Mouse (Mus musculus) lung, embryonic 16.5 days (tissue): ENCODE data around the gene Klhl24. TPM values are rescaled to one million over a fixed set of nuclear protein-coding genes. Genes with fewer than 3 reads are reported as not detected.
"Not testable (repeated sequence)": the region's sequence is repeated elsewhere in the genome, so short reads cannot be mapped to it uniquely, and the experiment has no call there.

Experiments used
- ATAC-seq: fragments of 200-750 bp; cut with Nextera tagmentation; 2 replicates; pipeline ENCODE4 v1.8.0; 2017; ENCODE audit warnings: low read depth, mild to moderate bottlenecking, moderate library complexity
- H3K27ac ChIP-seq: fragments of 300-500 bp; sonication (generic); 2 replicates; pipeline ENCODE4 v1.5.1; 2014; ENCODE audit warnings: mild to moderate bottlenecking, control low read depth, low read length
- H3K27me3 ChIP-seq: fragments of 300-500 bp; sonication (generic); 2 replicates; pipeline ENCODE4 v1.6.1; 2014; ENCODE audit warnings: low read depth, low read length, mixed read lengths; ENCODE audit not compliant: control insufficient read depth, insufficient read depth
- H3K36me3 ChIP-seq: fragments of 300-500 bp; sonication (generic); 2 replicates; pipeline ENCODE4 v1.6.1; 2014; ENCODE audit warnings: low read length; ENCODE audit not compliant: control insufficient read depth, insufficient read depth
- H3K4me1 ChIP-seq: fragments of 300-500 bp; sonication (generic); replicated peaks from 2 replicates; pipeline ENCODE4 v1.6.1; 2014; ENCODE audit warnings: low read length, mixed read lengths; ENCODE audit not compliant: control insufficient read depth, insufficient read depth
- H3K4me2 ChIP-seq: fragments of 300-500 bp; sonication (generic); 2 replicates; pipeline ENCODE4 v1.6.1; 2014; ENCODE audit warnings: low read depth, low read length, control low read depth
- H3K4me3 ChIP-seq: fragments of 300-500 bp; sonication (generic); 2 replicates; pipeline ENCODE4 v1.5.1; 2014; ENCODE audit warnings: mild to moderate bottlenecking, low read length, control low read depth
- H3K9ac ChIP-seq: fragments of 300-500 bp; sonication (generic); 2 replicates; pipeline ENCODE4 v1.6.1; 2014; ENCODE audit warnings: low read length, control low read depth
- H3K9me3 ChIP-seq: fragments of 300-500 bp; sonication (generic); 2 replicates; pipeline ENCODE4 v1.6.1; 2016; ENCODE audit warnings: low read length; ENCODE audit not compliant: control insufficient read depth
- WGBS: fragments of 180-500 bp; shearing (Covaris S2); extraction: QIAGEN DNeasy Blood & Tissue Kit; methylation state at CpG from one replicate; pipeline ENCODE4 v1.1.7; 2014; 5-methylcytosine and 5-hydroxymethylcytosine counted together
- polyA plus RNA-seq: library from polyadenylated mRNA; unstranded; fragments of >200 nt; fragmentation: Nextera tagmentation; extraction: Ambion mirVana; gene quantifications from 2 replicates; pipeline ENCODE4 v1.2.1, GENCODE M21; 2015

Klhl24 gene
- polyA plus RNA-seq, 1 experiment from 2014 or later = 35.9 TPM

GRCm38 (mm10) chr16:20126319-20126883 is 29.1 kb downstream of the Klhl24 start:
- not testable (repeated sequence) for H3K9ac ChIP-seq, H3K9me3 ChIP-seq, H3K27me3 ChIP-seq, H3K4me3 ChIP-seq, ATAC-seq, H3K27ac ChIP-seq, H3K4me1 ChIP-seq, H3K4me2 ChIP-seq
- H3K36me3 ChIP-seq = peaks cover 26% of the 10 kb centered on the region
- WGBS = 62% methylated on average over 10 of the region's 10 CpGs

DNA sequence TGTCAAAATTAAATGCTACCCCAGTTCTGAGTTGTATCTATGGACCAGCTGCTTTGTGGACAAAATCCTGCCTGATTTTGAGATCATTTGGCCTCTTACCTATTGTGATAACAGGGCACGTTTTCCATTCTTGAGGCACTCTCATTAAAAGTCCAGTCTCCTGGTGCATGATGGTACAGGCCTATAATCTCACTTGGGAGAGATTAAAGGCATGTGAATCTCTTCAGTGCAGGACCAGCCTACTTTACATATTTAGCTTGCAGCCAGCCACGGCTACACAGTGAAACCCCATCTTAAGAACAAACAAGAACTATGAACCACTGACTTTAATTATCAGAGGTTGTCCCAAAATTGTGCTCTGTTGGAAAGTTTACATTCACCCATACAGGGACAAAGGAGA is 33.1 kb downstream of the Klhl24 start:
- no peak overlapping the region for H3K4me3 ChIP-seq
- no peak for ATAC-seq
- no peak overlapping the region for H3K9ac ChIP-seq
- no peak overlapping the region for H3K4me2 ChIP-seq
- H3K27ac ChIP-seq = no peak overlapping the region
- whole genome bisulfite sequencing = 57% methylated on average over 2 of the region's 2 CpGs
- peaks cover 7% of the 10 kb centered on the region; the same call in 1 of the 2 replicates for H3K36me3 ChIP-seq
- H3K9me3 ChIP-seq = no peaks in the 10 kb centered on the region
- H3K27me3 ChIP-seq = no peaks in the 10 kb centered on the region
- no peaks in the 10 kb centered on the region for H3K4me1 ChIP-seq

DNA sequence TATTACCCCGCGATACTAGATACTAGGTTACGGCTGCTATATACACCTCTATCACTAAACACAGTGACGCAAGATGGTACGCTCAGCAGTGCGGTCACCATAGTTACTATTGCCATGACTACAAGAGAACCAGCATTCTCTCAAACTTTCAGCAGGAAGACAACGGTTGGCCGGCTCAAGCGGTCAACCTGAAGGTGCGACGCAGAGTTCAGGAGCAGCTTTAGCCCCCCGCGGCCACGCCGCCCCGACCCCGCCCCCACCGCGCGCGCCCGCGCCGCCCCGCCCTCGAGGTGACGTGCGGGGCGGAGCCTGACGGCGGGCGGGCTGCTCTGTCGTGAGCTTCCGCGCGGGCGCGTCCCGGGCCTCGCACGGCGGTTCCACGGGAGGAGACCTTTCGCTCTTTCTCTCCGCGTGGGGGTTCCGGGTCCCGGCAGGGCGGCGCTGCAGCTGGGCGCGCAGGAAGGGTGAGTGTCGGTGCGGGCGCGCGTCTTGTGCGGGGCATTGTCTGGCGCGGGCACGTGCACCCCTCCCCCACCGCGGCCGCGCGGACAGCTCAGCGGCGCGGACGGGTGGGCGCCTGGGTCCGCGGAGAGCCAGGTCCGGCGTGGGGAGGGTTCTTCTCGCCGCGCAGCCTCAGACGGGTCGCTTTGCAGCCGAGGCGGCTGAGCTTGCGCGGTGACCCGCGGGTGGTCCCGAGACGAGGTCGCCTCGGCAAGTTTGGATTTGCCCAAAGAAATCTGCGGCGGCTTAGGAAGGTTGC is 43.6 kb downstream of the Klhl24 start, which contains the start of gene Yeats2:
Gene Yeats2, plus strand, starts transcription at position 292 of the 760 bp plus-strand sequence.
- WGBS = under 1% methylated on average over 84 of the region's 92 CpGs
- ATAC-seq = peak; percentile 95

DNA sequence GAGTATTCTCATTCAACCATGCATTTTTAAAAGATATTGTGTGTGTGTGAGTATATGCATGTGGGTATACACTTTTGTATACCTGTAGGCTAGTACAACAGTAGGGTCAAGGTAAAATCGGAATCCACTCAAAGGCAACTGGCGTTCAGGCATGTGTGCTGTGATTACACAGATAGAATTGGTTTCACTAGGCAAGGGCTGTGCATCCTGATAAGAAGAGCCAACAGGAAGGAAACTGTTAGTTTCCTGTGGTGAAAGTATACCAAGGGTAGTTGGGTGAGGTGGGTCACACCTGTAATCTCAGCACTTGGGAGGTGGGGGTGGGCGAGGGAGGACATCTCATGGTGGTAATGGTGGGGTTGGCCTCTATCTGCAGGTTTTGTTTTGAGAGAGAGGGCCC is 47.2 kb downstream of the Klhl24 start:
- Histone ChIP-seq H3K9me3 (no peaks in the 10 kb centered on the region), H3K36me3 (no peaks in the 10 kb centered on the region), H3K9ac (no peak overlapping the region), H3K27me3 (no peaks in the 10 kb centered on the region), H3K4me1 (peaks cover 13% of the 10 kb centered on the region), H3K27ac (no peak overlapping the region), H3K4me2 (no peak overlapping the region), H3K4me3 (no peak overlapping the region)
- no peak for ATAC-seq
- 90% methylated on average over 3 of the region's 3 CpGs for WGBS

More for the DNA sequence above, 43.6 kb downstream of the Klhl24 start, which contains the start of gene Yeats2:
- H3K4me1 ChIP-seq = peaks cover 13% of the 10 kb centered on the region
- no peaks in the 10 kb centered on the region for H3K9me3 ChIP-seq
- peak within 1 kb of the TSS; percentile 92 for H3K9ac ChIP-seq
- H3K4me3 ChIP-seq = peak within 1 kb of the TSS; percentile 72
- H3K4me2 ChIP-seq = peak within 1 kb of the TSS; percentile 89
- no peaks in the 10 kb centered on the region for H3K36me3 ChIP-seq
- no peaks in the 10 kb centered on the region for H3K27me3 ChIP-seq
- H3K27ac ChIP-seq = peak within 1 kb of the TSS; percentile 87

DNA sequence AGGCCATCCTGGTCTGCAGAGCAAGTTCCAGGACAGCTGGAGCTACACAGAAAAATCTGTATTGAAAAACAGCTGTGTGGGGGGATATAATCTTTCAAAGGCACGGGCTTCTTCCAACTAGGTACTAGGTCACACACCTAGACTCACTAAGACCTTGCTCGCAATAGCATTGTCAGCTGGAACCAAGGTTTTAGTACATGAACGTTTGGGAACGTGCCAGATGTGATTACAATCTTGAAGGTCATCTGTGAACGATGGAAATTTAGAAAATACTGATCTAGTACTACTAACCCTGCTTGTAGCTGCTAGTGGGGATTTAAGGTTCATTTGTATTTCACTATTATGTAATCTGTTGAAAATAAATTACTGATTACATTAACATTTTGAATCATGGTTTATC is 54.6 kb downstream of the Klhl24 start:
- Histone ChIP-seq H3K9ac (no peak overlapping the region), H3K4me3 (no peak overlapping the region), H3K4me1 (no peaks in the 10 kb centered on the region), H3K27me3 (no peaks in the 10 kb centered on the region), H3K4me2 (no peak overlapping the region), H3K36me3 (peaks cover 12% of the 10 kb centered on the region), H3K27ac (no peak overlapping the region), H3K9me3 (no peaks in the 10 kb centered on the region)
- ATAC-seq = no peak
- WGBS = 67% methylated on average over 5 of the region's 5 CpGs

DNA sequence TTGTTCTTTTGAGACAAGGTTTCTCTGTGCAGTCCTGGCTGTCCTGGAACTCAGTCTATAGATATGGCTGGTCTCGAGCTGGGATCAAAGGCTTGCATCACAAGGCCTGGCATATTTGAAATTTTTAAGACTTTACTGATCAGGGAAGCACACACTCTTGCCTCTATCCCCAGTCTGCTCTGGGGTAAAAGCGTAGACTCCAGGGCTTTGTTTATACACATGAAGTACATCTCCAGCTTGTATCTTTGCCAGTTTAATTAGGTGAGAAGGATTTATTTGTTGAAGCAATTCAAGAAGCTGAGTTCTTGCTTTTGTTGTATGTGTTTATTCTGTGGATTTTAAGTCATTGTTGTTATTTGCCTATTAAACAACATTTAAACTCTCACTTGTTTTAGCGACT is 56.4 kb downstream of the Klhl24 start:
- Histone ChIP-seq H3K4me3 (no peak overlapping the region), H3K36me3 (peaks cover 22% of the 10 kb centered on the region), H3K9ac (no peak overlapping the region), H3K4me2 (no peak overlapping the region), H3K9me3 (no peaks in the 10 kb centered on the region), H3K4me1 (no peaks in the 10 kb centered on the region), H3K27ac (no peak overlapping the region), H3K27me3 (no peaks in the 10 kb centered on the region)
- ATAC-seq = peak; percentile 88
- 25% methylated on average over 3 of the region's 3 CpGs for WGBS

DNA sequence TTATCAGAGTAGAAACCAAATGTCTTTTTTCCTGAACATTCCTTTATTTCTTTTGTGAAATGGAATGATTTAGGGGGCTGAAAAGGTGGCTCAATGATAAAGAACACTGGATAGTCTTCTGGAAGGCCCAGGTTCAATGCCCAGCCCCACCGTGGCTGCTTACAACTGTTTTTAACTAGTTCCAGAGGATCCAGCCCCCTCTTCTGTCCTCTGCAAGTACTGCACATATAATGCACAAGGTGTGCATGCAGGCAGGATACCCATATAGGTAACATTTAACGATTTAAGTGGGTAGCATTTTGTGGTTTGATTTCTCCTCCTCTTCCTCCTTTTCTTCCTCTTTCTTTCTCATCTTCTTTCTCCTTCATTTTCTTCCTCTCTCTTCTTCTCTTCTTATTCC is 62.8 kb downstream of the Klhl24 start:
- Histone ChIP-seq H3K9me3 (no peaks in the 10 kb centered on the region), H3K9ac (no peak overlapping the region), H3K4me2 (no peak overlapping the region), H3K27me3 (no peaks in the 10 kb centered on the region), H3K36me3 (peaks cover 56% of the 10 kb centered on the region), H3K4me3 (no peak overlapping the region), H3K27ac (no peak overlapping the region), H3K4me1 (no peaks in the 10 kb centered on the region)
- WGBS = 78% methylated on average over 2 of the region's 2 CpGs
- ATAC-seq = no peak

- Histone ChIP-seq H3K27ac (no peak overlapping the region), H3K4me2 (no peak overlapping the region), H3K4me3 (no peak overlapping the region), H3K9ac (no peak overlapping the region), H3K36me3 (peaks cover 42% of the 10 kb centered on the region), H3K4me1 (no peaks in the 10 kb centered on the region), H3K9me3 (no peaks in the 10 kb centered on the region; the same call in 1 of the 2 replicates), H3K27me3 (no peaks in the 10 kb centered on the region)
- no peak for ATAC-seq
- WGBS = 83% methylated on average over 3 of the region's 3 CpGs
These were observed 71.7 kb downstream of the Klhl24 start for GRCm38 (mm10) chr16:20169071-20169470.

- WGBS = 59% methylated on average over 3 of the region's 3 CpGs
- Histone ChIP-seq H3K27ac (no peak overlapping the region), H3K27me3 (no peaks in the 10 kb centered on the region), H3K9me3 (no peaks in the 10 kb centered on the region; the same call in 1 of the 2 replicates), H3K4me2 (no peak overlapping the region), H3K36me3 (peaks cover 44% of the 10 kb centered on the region), H3K4me3 (no peak overlapping the region), H3K4me1 (no peaks in the 10 kb centered on the region), H3K9ac (no peak overlapping the region)
- ATAC-seq = peak; percentile 73
These were observed 72.2 kb downstream of the Klhl24 start for GRCm38 (mm10) chr16:20169471-20170106.
